Comparison of ENCODE assay signal across 11 mouse cellular contexts in the genomic region with DNA sequence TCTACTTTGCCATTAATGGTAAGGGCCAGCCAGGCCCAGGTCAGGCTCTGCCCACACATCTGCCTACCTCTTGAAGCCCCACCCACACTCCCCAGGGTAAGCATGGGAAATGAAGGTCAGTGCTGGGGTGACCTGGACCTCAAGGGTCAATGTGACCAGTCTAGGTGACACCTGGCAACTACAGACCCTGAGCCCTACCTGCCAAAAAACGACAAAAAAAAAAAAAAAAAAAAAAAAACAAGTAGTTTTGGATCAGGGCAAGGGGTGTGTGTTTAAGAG. TPM values are rescaled to one million over a fixed set of nuclear protein-coding genes. Genes with fewer than 3 reads are reported as not detected.
DNase-seq lines count a peak whose midpoint lies in the region; ATAC-seq and TF ChIP-seq lines count a peak whose summit lies in the region.
"Had no signal": no experiment of that assay in that cellular context is flagged by ENCODE, and none has a peak within 500 bp of the region (broad histone marks: within the 10 kb centered on the region; RNA-seq: fewer than 3 reads in every experiment).

No protein-coding gene starts in this region.

- 0 out of 2 replicates have a peak overlapping the region, but pooled peaks have one; percentile 75 for H3K27ac ChIP-seq in hindbrain, embryonic 12.5 days
- H3K27ac ChIP-seq in hindbrain, postnatal 0 days: no peak overlapping the region
- H3K27ac ChIP-seq in liver, postnatal 0 days (ENCODE audit: low read depth): peak overlapping the region; percentile 75

- no peak overlapping the region for H3K4me2 ChIP-seq in hindbrain, embryonic 12.5 days (replicated peaks)
- no peak overlapping the region for H3K4me2 ChIP-seq in hindbrain, postnatal 0 days (ENCODE audit: low read depth, low read length)
- H3K4me2 ChIP-seq in liver, postnatal 0 days (ENCODE audit: low read depth, low read length): no peak overlapping the region

- no peaks in the 10 kb centered on the region for H3K9me3 ChIP-seq in hindbrain, embryonic 12.5 days (replicated peaks)
- H3K9me3 ChIP-seq in hindbrain, postnatal 0 days (ENCODE audit: low read length): no peaks in the 10 kb centered on the region
- no peaks in the 10 kb centered on the region for H3K9me3 ChIP-seq in liver, postnatal 0 days (ENCODE audit: low read length)

- 38% methylated on average over 1 of the region's 1 CpGs for WGBS in hindbrain, embryonic 12.5 days
- 50% methylated on average over 1 of the region's 1 CpGs for WGBS in hindbrain, postnatal 0 days
- 20% methylated on average over 1 of the region's 1 CpGs for WGBS in liver, postnatal 0 days (ENCODE audit: insufficient replicate concordance)

- peaks cover 36% of the 10 kb centered on the region for H3K36me3 ChIP-seq in hindbrain, embryonic 12.5 days
- H3K36me3 ChIP-seq in hindbrain, postnatal 0 days (ENCODE audit: insufficient read depth, low read length): peaks cover 18% of the 10 kb centered on the region; the same call in 1 of the 2 replicates
- peaks cover 25% of the 10 kb centered on the region for H3K36me3 ChIP-seq in liver, postnatal 0 days (replicated peaks; ENCODE audit: insufficient read depth, low read length)

- H3K27me3 ChIP-seq in hindbrain, embryonic 12.5 days: no peaks in the 10 kb centered on the region
- no peaks in the 10 kb centered on the region for H3K27me3 ChIP-seq in hindbrain, postnatal 0 days (ENCODE audit: insufficient read depth, low read length)
- no peaks in the 10 kb centered on the region for H3K27me3 ChIP-seq in liver, postnatal 0 days (ENCODE audit: insufficient read depth, low read length)

- H3K4me1 ChIP-seq in hindbrain, embryonic 12.5 days: peaks cover 53% of the 10 kb centered on the region
- H3K4me1 ChIP-seq in hindbrain, postnatal 0 days (ENCODE audit: insufficient read depth, low read length): peaks cover 17% of the 10 kb centered on the region
- H3K4me1 ChIP-seq in liver, postnatal 0 days (ENCODE audit: insufficient read depth): peaks cover 44% of the 10 kb centered on the region

- TF ChIP-seq EP300 in liver, postnatal 0 days (IDR thresholded peaks at IDR 0.05; ENCODE audit: low read depth): no peak

- ATAC-seq in hindbrain, embryonic 12.5 days (ENCODE audit: low FRiP score): no peak
- ATAC-seq in hindbrain, postnatal 0 days: no peak
- ATAC-seq in liver, postnatal 0 days: peak; percentile 59
- ATAC-seq: forebrain, embryonic 16.5 days had no signal

- no peak overlapping the region for H3K9ac ChIP-seq in hindbrain, embryonic 12.5 days
- no peak overlapping the region for H3K9ac ChIP-seq in hindbrain, postnatal 0 days (replicated peaks; ENCODE audit: low read length)
- H3K9ac ChIP-seq in liver, postnatal 0 days (replicated peaks): no peak overlapping the region

- DNase-seq in adrenal gland, adult 2 months: peak; percentile 48
- DNase-seq in adrenal gland, postnatal 14 days: no peak
- DNase-seq in hindbrain, postnatal 0 days (ENCODE audit: low spot score): no peak
- DNase-seq in kidney, adult 9 months: peak; percentile 74
- DNase-seq in liver, postnatal 0 days: no peak
- no peak for DNase-seq in yolk sac, embryonic 10.5 days (ENCODE audit: low spot score)
- DNase-seq in ovary, adult 18-20 months (ENCODE audit: low spot score): no peak

- TF ChIP-seq CTCF in hindbrain, postnatal 0 days (IDR thresholded peaks at IDR 0.05; ENCODE audit: low read depth): no peak
- TF ChIP-seq CTCF in liver, postnatal 0 days (IDR thresholded peaks at IDR 0.05; ENCODE audit: low read depth): no peak

- no peak overlapping the region for H3K4me3 ChIP-seq in hindbrain, embryonic 12.5 days
- H3K4me3 ChIP-seq in hindbrain, postnatal 0 days (ENCODE audit: low read length): no peak overlapping the region
- H3K4me3 ChIP-seq in liver, postnatal 0 days (ENCODE audit: low read depth, low read length): no peak overlapping the region

RNA-seq across cellular contexts. Expression of a gene that starts 12.1 kb away (rescaled TPM):
- 100 to 1,000 TPM; 115 to 127 TPM for total RNA-seq in adrenal gland, adult 2 months (2021)
- polyA plus RNA-seq in adrenal gland, adult 2 months (2012; rRNA removed): 115 and 117 TPM in 2 replicates
- total RNA-seq in adrenal gland, postnatal 14 days (2021): 73.1 and 86.5 TPM in 2 replicates
- polyA plus RNA-seq in hindbrain, embryonic 12.5 days (2016; fragmentation: Nextera tagmentation; extraction: Ambion mirVana): 101 and 125 TPM in 2 replicates
- 65.7 and 68.4 TPM in 2 replicates for total RNA-seq in hindbrain, postnatal 0 days (2014; rRNA removed)
- 44.2 and 56.5 TPM in 2 replicates for polyA plus RNA-seq in hindbrain, postnatal 0 days (2015; fragmentation: Nextera tagmentation; extraction: Ambion mirVana)
- polyA plus RNA-seq in liver, postnatal 0 days (2015; fragmentation: Nextera tagmentation; extraction: Ambion mirVana): 31.0 and 32.2 TPM in 2 replicates

RNA-seq across cellular contexts. Expression of a gene that starts 15.8 kb away (rescaled TPM):
- total RNA-seq in adrenal gland, adult 2 months (2021): 10 to 100 TPM in 1 of 2 experiments, 1 to 10 TPM in 1; 1.3 to 44.6 TPM
- 18.5 and 22.2 TPM in 2 replicates for polyA plus RNA-seq in adrenal gland, adult 2 months (2012; rRNA removed)
- total RNA-seq in adrenal gland, postnatal 14 days (2021): 0.79 and 1.0 TPM in 2 replicates
- 0.15 and 0.17 TPM in 2 replicates for polyA plus RNA-seq in hindbrain, embryonic 12.5 days (2016; fragmentation: Nextera tagmentation; extraction: Ambion mirVana)
- total RNA-seq in hindbrain, postnatal 0 days (2014; rRNA removed): 1.7 TPM in 1 of 2 replicates, not detected in the other
- polyA plus RNA-seq in hindbrain, postnatal 0 days (2015; fragmentation: Nextera tagmentation; extraction: Ambion mirVana): 0.25 and 0.41 TPM in 2 replicates
- polyA plus RNA-seq in liver, postnatal 0 days (2015; fragmentation: Nextera tagmentation; extraction: Ambion mirVana): 2.1 and 2.3 TPM in 2 replicates
- total RNA-seq: left cerebral cortex, postnatal 14 days; megakaryocyte progenitor cell, adult 5-6 weeks had no signal

RNA-seq across cellular contexts. Expression of a gene that starts 24.9 kb away (rescaled TPM):
- total RNA-seq in adrenal gland, adult 2 months (2021): 10 to 100 TPM; 65.2 to 88.5 TPM
- 81.3 and 112 TPM in 2 replicates for polyA plus RNA-seq in adrenal gland, adult 2 months (2012; rRNA removed)
- 76.0 and 78.6 TPM in 2 replicates for total RNA-seq in adrenal gland, postnatal 14 days (2021)
- 227 and 231 TPM in 2 replicates for polyA plus RNA-seq in hindbrain, embryonic 12.5 days (2016; fragmentation: Nextera tagmentation; extraction: Ambion mirVana)
- total RNA-seq in hindbrain, postnatal 0 days (2014; rRNA removed): 301 and 453 TPM in 2 replicates
- 188 and 190 TPM in 2 replicates for polyA plus RNA-seq in hindbrain, postnatal 0 days (2015; fragmentation: Nextera tagmentation; extraction: Ambion mirVana)
- polyA plus RNA-seq in liver, postnatal 0 days (2015; fragmentation: Nextera tagmentation; extraction: Ambion mirVana): 98.5 and 103 TPM in 2 replicates

RNA-seq across cellular contexts. Expression of a gene that starts 32.1 kb away (rescaled TPM):
- total RNA-seq in adrenal gland, adult 2 months (2021): 1 to 10 TPM; 1.8 to 3.6 TPM
- polyA plus RNA-seq in adrenal gland, adult 2 months (2012; rRNA removed): 8.4 and 11.1 TPM in 2 replicates
- 1.6 and 2.0 TPM in 2 replicates for total RNA-seq in adrenal gland, postnatal 14 days (2021)
- polyA plus RNA-seq in hindbrain, embryonic 12.5 days (2016; fragmentation: Nextera tagmentation; extraction: Ambion mirVana): 0.79 and 1.1 TPM in 2 replicates
- 0.65 and 3.3 TPM in 2 replicates for total RNA-seq in hindbrain, postnatal 0 days (2014; rRNA removed)
- polyA plus RNA-seq in hindbrain, postnatal 0 days (2015; fragmentation: Nextera tagmentation; extraction: Ambion mirVana): 1.3 and 1.5 TPM in 2 replicates
- 9.8 and 10.4 TPM in 2 replicates for polyA plus RNA-seq in liver, postnatal 0 days (2015; fragmentation: Nextera tagmentation; extraction: Ambion mirVana)

RNA-seq across cellular contexts. Expression of a gene that starts 39.4 kb away (rescaled TPM):
- total RNA-seq in adrenal gland, adult 2 months (2021): 100 to 1,000 TPM in 1 of 2 experiments, 10 to 100 TPM in 1; 76.2 to 110 TPM
- 476 and 593 TPM in 2 replicates for polyA plus RNA-seq in adrenal gland, adult 2 months (2012; rRNA removed)
- total RNA-seq in adrenal gland, postnatal 14 days (2021): 84.4 and 102 TPM in 2 replicates
- polyA plus RNA-seq in hindbrain, embryonic 12.5 days (2016; fragmentation: Nextera tagmentation; extraction: Ambion mirVana): 141 and 143 TPM in 2 replicates
- 248 and 349 TPM in 2 replicates for total RNA-seq in hindbrain, postnatal 0 days (2014; rRNA removed)
- 188 and 189 TPM in 2 replicates for polyA plus RNA-seq in hindbrain, postnatal 0 days (2015; fragmentation: Nextera tagmentation; extraction: Ambion mirVana)
- 32.5 and 35.4 TPM in 2 replicates for polyA plus RNA-seq in liver, postnatal 0 days (2015; fragmentation: Nextera tagmentation; extraction: Ambion mirVana)

Comparison
In these comparisons a context has a peak if more than half of its experiments do, and no peak if none do; other contexts are left out.
1. DNase-seq: peak in adrenal gland, adult 2 months (single experiment) and kidney, adult 9 months (single experiment); none in adrenal gland, postnatal 14 days (single experiment), hindbrain, postnatal 0 days (single experiment), liver, postnatal 0 days (single experiment), yolk sac, embryonic 10.5 days (single experiment) and ovary, adult 18-20 months (single experiment).